Mouse (Mus musculus) small intestine, adult 2 months (tissue): ENCODE results near the gene Svopl.

Source experiments
- CTCF ChIP-seq: fragments of 200-500 bp; IDR thresholded peaks from 2 replicates; pipeline ENCODE4 v1.5.1; 2012; ENCODE audit warnings: low read depth, mild to moderate bottlenecking, control low read depth, inconsistent platforms, low read length, moderate library complexity, mixed read lengths; ENCODE audit not compliant: insufficient replicate concordance, insufficient read length; ENCODE audit errors: extremely low read depth
- POLR2A ChIP-seq: fragments of 200-500 bp; IDR thresholded peaks from 2 replicates; pipeline ENCODE4 v1.6.1; 2012; ENCODE audit warnings: low read depth, mild to moderate bottlenecking, control low read depth, inconsistent platforms, low read length, moderate library complexity

GRCm38 (mm10) chr6:38092539-38092938 is 45.7 kb upstream of the Svopl start:
- TF ChIP-seq POLR2A (no peak), CTCF (no peak)
